Mouse (Mus musculus) midbrain, embryonic 11.5 days (tissue): ENCODE measurements at regions not wholly inside any gene's neighbourhood (a gene's known extent, or its start where the extent isn't known, plus 50 kb on each side); places are given as distances from the start of the nearest gene placed in this dataset.
A peak's percentile ranks its signal among the peaks of the same experiment; 100 is the strongest.

ENCODE experiments used
- ATAC-seq: fragments of 200-750 bp; cut with Nextera tagmentation; 2 replicates; pipeline ENCODE4 v1.8.0; 2017; ENCODE audit warnings: moderate TSS enrichment, moderate library complexity; ENCODE audit not compliant: low FRiP score
- DNase-seq: peaks from one replicate; pipeline ENCODE4 v3.0.0; 2015; ENCODE audit warnings: low spot score; ENCODE audit errors: missing footprints
- H3K27ac ChIP-seq: fragments of 300-500 bp; sonication (generic); 2 replicates; pipeline ENCODE4 v1.5.1; 2014; ENCODE audit warnings: low read depth, low read length
- H3K27me3 ChIP-seq: fragments of 300-500 bp; sonication (generic); 2 replicates; pipeline ENCODE4 v1.6.1; 2014; ENCODE audit warnings: mild to moderate bottlenecking, low read length, moderate library complexity, mixed read lengths; ENCODE audit not compliant: control insufficient read depth, insufficient read depth
- H3K36me3 ChIP-seq: fragments of 300-500 bp; sonication (generic); 2 replicates; pipeline ENCODE4 v1.6.1; 2014; ENCODE audit warnings: mild to moderate bottlenecking, low read length, moderate library complexity, mixed read lengths; ENCODE audit not compliant: control insufficient read depth, insufficient read depth
- H3K4me1 ChIP-seq: fragments of 300-500 bp; sonication (generic); 2 replicates; pipeline ENCODE4 v1.6.1; 2014; ENCODE audit warnings: low read length; ENCODE audit not compliant: control insufficient read depth, insufficient read depth
- H3K4me2 ChIP-seq: fragments of 300-500 bp; sonication (generic); 2 replicates; pipeline ENCODE4 v1.6.1; 2014; ENCODE audit warnings: mild to moderate bottlenecking, moderate library complexity
- H3K4me3 ChIP-seq: fragments of 300-500 bp; sonication (generic); 2 replicates; pipeline ENCODE4 v1.5.1; 2014; ENCODE audit warnings: low read depth, low read length
- H3K9ac ChIP-seq: fragments of 300-500 bp; sonication (generic); 2 replicates; pipeline ENCODE4 v1.6.1; 2014; ENCODE audit warnings: low read length
- H3K9me3 ChIP-seq: fragments of 300-500 bp; sonication (generic); 2 replicates; pipeline ENCODE4 v1.6.1; 2016; ENCODE audit warnings: low read length; ENCODE audit not compliant: control insufficient read depth
- WGBS: fragments of 180-500 bp; shearing (Covaris S2); extraction: QIAGEN DNeasy Blood & Tissue Kit; methylation state at CpG from one replicate; pipeline ENCODE4 v1.1.7; 2014; 5-methylcytosine and 5-hydroxymethylcytosine counted together

DNA sequence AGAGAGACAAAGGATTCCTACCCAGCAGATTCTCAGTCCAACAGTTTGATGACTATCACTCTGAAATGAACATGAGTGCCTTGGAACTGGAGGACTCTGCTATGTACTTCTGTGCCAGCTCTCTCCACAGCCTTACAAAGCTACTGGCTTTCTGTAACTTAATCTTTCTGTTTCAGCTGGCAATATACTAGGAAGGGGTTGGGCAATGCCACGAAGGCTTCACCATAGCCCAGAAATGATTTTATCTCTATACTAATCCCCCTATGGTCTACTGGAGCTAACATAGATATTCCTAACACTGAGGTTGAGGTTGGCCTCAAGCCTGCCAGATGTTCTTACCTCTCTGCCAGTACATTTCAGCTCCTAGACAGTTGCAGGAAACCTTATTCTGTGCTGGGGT is 78.6 kb upstream of the 2210010C04Rik start:
- H3K9ac ChIP-seq = no peak overlapping the region
- H3K4me3 ChIP-seq = no peak overlapping the region
- H3K36me3 ChIP-seq = no peaks in the 10 kb centered on the region
- H3K4me2 ChIP-seq = no peak overlapping the region
- ATAC-seq (no peak), DNase-seq (no peak)
- no peak overlapping the region for H3K27ac ChIP-seq
- H3K27me3 ChIP-seq = no peaks in the 10 kb centered on the region
- no peaks in the 10 kb centered on the region for H3K9me3 ChIP-seq
- 66% methylated on average over 1 of the region's 1 CpGs for WGBS
- no peaks in the 10 kb centered on the region for H3K4me1 ChIP-seq

DNA sequence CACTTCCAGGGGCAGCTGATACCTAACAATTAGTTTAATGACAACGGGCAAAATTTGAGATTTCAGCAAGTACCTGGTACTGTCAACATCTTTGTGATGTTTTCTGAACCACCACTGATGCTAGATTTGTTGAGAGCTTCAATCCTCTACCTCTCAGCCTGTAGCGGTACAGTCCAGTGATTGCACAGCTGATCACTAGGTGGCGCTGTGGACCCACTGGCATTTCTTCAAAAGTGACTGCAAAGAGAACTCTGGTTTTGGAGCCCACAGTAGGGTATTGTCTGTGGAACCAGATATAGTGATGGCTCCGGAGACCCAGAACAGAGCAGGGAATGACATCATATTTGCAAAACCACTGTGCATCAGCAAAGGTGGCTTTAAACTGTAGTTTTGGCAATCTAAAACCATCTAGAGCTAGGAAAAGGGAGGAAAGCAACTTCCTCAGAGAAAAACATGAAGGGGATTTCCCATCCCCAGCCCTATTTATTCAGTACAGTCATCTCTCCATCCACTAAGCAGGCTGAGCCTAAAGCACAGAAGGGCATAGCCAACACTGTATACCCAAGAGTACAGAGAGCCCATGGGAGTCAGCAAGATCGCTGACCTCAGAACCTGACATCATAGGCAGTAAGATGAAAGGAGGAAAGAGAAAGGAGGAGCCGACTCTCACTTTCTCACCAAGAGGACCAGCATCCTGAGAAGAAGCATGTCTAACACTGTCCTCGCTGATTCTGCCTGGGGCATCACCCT is 77.7 kb upstream of the 2210010C04Rik start:
- Histone ChIP-seq H3K27me3 (no peaks in the 10 kb centered on the region), H3K36me3 (no peaks in the 10 kb centered on the region), H3K27ac (no peak overlapping the region), H3K9me3 (no peaks in the 10 kb centered on the region), H3K9ac (no peak overlapping the region), H3K4me3 (no peak overlapping the region), H3K4me2 (no peak overlapping the region), H3K4me1 (no peaks in the 10 kb centered on the region)
- ATAC-seq (peak; percentile 65; the same call in 1 of the 2 replicates), DNase-seq (peak; percentile 88)
- 42% methylated on average over 7 of the region's 7 CpGs for WGBS

DNA sequence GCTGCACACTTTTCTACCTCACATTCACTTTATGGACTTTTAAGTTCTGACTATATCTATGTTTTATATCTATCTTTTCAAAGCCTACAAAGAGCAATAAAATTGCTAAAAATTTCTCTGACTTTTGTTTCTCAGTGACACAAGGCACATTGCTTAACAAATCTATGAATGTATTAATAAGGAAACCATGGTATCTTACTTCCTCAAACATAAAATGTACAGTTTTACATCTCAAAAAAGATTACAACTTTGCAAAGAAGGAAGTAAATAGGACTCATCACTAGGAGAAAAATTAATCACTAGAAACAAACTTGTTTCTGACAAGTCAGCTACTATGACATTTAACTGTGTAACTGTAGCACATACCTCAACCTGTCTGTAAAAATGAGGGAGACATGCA is 76.5 kb upstream of the 2210010C04Rik start:
- Histone ChIP-seq H3K27me3 (no peaks in the 10 kb centered on the region), H3K4me3 (no peak overlapping the region), H3K9ac (no peak overlapping the region), H3K27ac (no peak overlapping the region), H3K4me1 (no peaks in the 10 kb centered on the region), H3K36me3 (no peaks in the 10 kb centered on the region), H3K4me2 (no peak overlapping the region), H3K9me3 (no peaks in the 10 kb centered on the region)
- DNase-seq (no peak), ATAC-seq (no peak)

DNA sequence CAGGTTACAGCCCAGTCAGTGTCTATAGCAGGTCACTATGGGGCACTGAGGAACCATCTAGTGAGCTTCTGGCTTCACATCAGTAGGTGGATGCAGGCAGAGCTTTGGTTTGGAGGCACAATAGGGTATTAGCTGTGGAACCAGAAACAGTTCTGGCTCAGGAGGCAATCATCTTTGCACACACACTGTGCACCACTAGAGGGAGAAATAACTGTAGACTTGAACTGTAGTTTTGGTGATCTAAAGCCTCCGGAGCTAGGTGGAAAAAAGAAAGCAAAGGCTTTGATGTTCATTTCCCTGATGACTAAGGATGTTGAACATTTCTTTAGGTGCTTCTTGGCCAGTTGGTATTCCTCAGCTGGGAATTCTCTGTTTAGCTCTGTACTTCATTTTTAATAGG is 73.6 kb upstream of the 2210010C04Rik start:
- WGBS = 75% methylated on average over 1 of the region's 1 CpGs
- ATAC-seq = no peak

DNA sequence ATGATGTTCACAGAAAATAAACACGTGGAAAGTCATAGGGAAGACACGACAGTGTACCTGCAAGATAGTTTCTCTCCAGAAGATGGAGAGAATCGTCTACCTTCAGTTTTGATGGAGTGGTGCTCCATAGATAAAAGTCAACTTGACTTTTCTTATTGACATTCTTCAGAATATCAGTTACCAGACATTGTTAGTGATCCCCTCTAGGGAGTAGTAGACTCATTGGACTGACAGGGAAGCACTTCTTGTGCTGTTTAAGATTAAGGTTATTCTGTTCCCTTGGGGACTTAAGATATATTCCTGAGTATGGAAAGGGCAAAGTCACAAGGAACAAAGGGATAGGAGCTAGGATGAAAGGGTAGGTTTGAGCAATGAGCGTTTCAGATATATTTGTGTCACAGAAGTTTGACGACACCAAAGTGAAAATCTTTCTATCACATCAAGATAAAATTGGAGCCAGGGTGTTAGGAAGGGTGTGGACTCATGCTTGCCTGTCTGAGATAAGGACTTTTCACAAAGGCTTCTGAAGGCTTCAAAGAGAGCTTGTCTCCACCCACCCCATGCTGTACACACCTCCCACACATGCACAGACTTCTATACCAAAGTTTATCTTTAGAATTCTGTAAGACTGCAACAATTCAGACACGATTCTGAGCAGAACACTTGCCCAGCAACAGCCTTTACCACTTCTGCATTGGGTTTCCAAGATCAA is 68.5 kb upstream of the 2210010C04Rik start:
- H3K4me2 ChIP-seq = no peak overlapping the region
- H3K36me3 ChIP-seq = no peaks in the 10 kb centered on the region
- no peaks in the 10 kb centered on the region for H3K27me3 ChIP-seq
- no peak for DNase-seq
- no peak overlapping the region for H3K4me3 ChIP-seq
- no peaks in the 10 kb centered on the region for H3K9me3 ChIP-seq
- no peak overlapping the region for H3K9ac ChIP-seq
- ATAC-seq = no peak
- no peak overlapping the region for H3K27ac ChIP-seq
- WGBS = 78% methylated on average over 6 of the region's 6 CpGs
- H3K4me1 ChIP-seq = no peaks in the 10 kb centered on the region

More for the DNA sequence above, 73.6 kb upstream of the 2210010C04Rik start:
- no peak for DNase-seq
- Histone ChIP-seq H3K4me1 (no peaks in the 10 kb centered on the region), H3K27ac (no peak overlapping the region), H3K4me2 (no peak overlapping the region), H3K4me3 (no peak overlapping the region), H3K36me3 (no peaks in the 10 kb centered on the region), H3K9ac (no peak overlapping the region), H3K27me3 (no peaks in the 10 kb centered on the region), H3K9me3 (no peaks in the 10 kb centered on the region)

DNA sequence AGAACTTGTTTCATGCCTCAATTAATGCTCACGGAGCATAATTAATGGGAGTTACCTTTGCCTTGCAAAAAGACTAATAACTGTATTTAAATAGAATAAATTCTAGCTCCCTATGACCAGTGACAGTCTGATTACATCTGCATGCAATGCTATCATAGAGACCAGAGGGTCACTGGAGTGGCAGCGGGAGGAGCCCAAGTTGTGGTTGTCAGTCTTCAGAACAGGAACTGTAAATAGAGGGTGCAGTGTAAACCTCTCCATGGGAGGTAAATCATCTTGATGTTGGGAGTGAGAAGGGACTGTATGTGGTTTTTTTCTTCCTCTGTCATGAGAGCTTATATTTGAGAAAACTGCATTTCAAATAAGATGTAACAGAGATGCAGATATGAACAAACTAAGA is 66.7 kb upstream of the 2210010C04Rik start:
- Histone ChIP-seq H3K36me3 (no peaks in the 10 kb centered on the region), H3K27me3 (no peaks in the 10 kb centered on the region), H3K4me2 (no peak overlapping the region), H3K4me3 (no peak overlapping the region), H3K9ac (no peak overlapping the region), H3K27ac (no peak overlapping the region), H3K4me1 (no peaks in the 10 kb centered on the region), H3K9me3 (no peaks in the 10 kb centered on the region)
- DNase-seq = no peak
- ATAC-seq = no peak
- WGBS = 85% methylated on average over 2 of the region's 2 CpGs

DNA sequence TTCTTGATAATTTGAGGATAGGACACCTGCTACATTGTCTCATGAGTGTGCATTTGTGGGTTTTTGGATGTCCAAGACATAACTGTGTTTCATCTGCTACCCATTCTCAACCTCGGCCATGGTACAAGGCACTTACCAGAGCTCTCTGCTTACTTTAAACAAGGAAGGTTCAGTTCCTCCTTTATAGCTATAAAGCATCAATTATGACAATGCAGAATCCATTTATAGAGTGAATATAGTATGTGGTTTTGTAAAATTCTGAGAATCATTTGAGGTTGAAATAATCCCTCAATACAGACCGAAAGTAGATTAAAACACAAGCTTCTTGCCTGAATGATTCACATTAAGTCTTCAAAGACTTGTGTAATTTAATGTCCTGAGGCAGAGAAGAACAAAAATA is 64.9 kb upstream of the 2210010C04Rik start:
- Histone ChIP-seq H3K4me2 (no peak overlapping the region), H3K4me1 (no peaks in the 10 kb centered on the region), H3K9me3 (no peaks in the 10 kb centered on the region), H3K4me3 (no peak overlapping the region), H3K9ac (no peak overlapping the region), H3K36me3 (no peaks in the 10 kb centered on the region), H3K27ac (no peak overlapping the region), H3K27me3 (no peaks in the 10 kb centered on the region)
- no peak for DNase-seq
- no peak for ATAC-seq
- WGBS = 95% methylated on average over 2 of the region's 2 CpGs

DNA sequence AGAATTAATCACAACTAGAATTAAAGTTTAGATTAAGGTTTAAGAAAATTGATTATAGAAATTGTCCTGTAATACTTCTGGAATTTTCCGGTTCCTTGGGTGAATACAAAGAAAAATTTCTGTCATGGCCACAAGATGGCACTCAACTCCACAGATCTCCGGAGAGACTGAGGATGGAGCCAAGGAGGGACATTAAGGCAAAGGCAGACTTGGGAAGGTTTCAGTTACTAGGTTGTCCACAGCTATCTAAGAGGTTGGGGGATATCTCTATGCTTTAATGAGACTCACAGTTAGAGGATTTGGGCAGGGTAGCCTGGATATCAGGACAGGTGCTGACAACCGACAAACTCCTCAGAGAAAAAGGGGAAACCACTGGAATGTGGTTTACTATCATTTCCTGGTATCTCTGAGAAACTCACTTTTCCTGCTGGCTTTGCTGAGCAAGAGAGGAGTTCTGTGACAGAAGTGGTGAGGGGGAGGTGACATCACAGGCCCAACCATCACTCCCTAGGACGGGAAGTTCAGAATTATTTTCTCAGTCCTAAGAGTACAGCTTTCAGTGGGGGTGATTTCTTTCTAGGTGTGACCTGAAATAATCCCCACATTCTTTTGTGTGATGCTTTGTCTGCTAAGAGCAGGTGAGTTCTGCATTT is 56.0 kb upstream of the 2210010C04Rik start:
- DNase-seq (no peak), ATAC-seq (peak; percentile 46; the same call in 1 of the 2 replicates)
- Histone ChIP-seq H3K4me1 (no peaks in the 10 kb centered on the region), H3K4me2 (no peak overlapping the region), H3K9me3 (no peaks in the 10 kb centered on the region), H3K36me3 (no peaks in the 10 kb centered on the region), H3K9ac (no peak overlapping the region), H3K27me3 (no peaks in the 10 kb centered on the region), H3K4me3 (no peak overlapping the region), H3K27ac (no peak overlapping the region)
- 53% methylated on average over 4 of the region's 4 CpGs for WGBS
